Mouse (Mus musculus) hindbrain, embryonic 15.5 days (tissue): ENCODE measurements around the gene Osbpl5. TPM values are rescaled to one million over a fixed set of nuclear protein-coding genes. Genes with fewer than 3 reads are reported as not detected.
"Not testable (repeated sequence)": the region's sequence is repeated elsewhere in the genome, so short reads cannot be mapped to it uniquely, and the experiment has no call there.

Experiments used
- ATAC-seq: fragments of 200-750 bp; cut with Nextera tagmentation; 2 replicates; pipeline ENCODE4 v1.8.0; 2017; ENCODE audit warnings: low read depth, moderate number of reproducible peaks, moderate TSS enrichment; ENCODE audit not compliant: low FRiP score
- H3K27ac ChIP-seq: fragments of 300-500 bp; sonication (generic); replicated peaks from 2 replicates; pipeline ENCODE4 v1.5.1; 2015; ENCODE audit warnings: mild to moderate bottlenecking, inconsistent platforms
- H3K27me3 ChIP-seq: fragments of 300-500 bp; sonication (generic); 2 replicates; pipeline ENCODE4 v1.6.1; 2015; ENCODE audit warnings: control low read depth, inconsistent platforms
- H3K36me3 ChIP-seq: fragments of 300-500 bp; sonication (generic); 2 replicates; pipeline ENCODE4 v1.6.1; 2015; ENCODE audit warnings: control low read depth, inconsistent platforms
- H3K4me1 ChIP-seq: fragments of 300-500 bp; sonication (generic); replicated peaks from 2 replicates; pipeline ENCODE4 v1.6.1; 2015; ENCODE audit warnings: control low read depth, inconsistent platforms
- H3K4me2 ChIP-seq: fragments of 300-500 bp; sonication (generic); 2 replicates; pipeline ENCODE4 v1.6.1; 2015; ENCODE audit warnings: moderate library complexity, mild to moderate bottlenecking, inconsistent platforms
- H3K4me3 ChIP-seq: fragments of 300-500 bp; sonication (generic); 2 replicates; pipeline ENCODE4 v1.5.1; 2015; ENCODE audit warnings: mild to moderate bottlenecking, inconsistent platforms
- H3K9ac ChIP-seq: fragments of 300-500 bp; sonication (generic); 2 replicates; pipeline ENCODE4 v1.6.1; 2015; ENCODE audit warnings: inconsistent platforms
- H3K9me3 ChIP-seq: fragments of 300-500 bp; sonication (generic); 2 replicates; pipeline ENCODE4 v1.6.1; 2016; ENCODE audit warnings: control low read depth, inconsistent platforms
- WGBS: fragments of 180-500 bp; shearing (Covaris S2); methylation state at CpG from one replicate; pipeline ENCODE4 v1.1.7; 2015; 5-methylcytosine and 5-hydroxymethylcytosine counted together
- polyA plus RNA-seq: library from polyadenylated mRNA; unstranded; fragments of >200 nt; fragmentation: Nextera tagmentation; extraction: Ambion mirVana; gene quantifications from 2 replicates; pipeline ENCODE4 v1.2.1, GENCODE M21; 2015

The Osbpl5 gene
- polyA plus RNA-seq, 1 experiment from 2014 or later: 39.9 TPM

DNA sequence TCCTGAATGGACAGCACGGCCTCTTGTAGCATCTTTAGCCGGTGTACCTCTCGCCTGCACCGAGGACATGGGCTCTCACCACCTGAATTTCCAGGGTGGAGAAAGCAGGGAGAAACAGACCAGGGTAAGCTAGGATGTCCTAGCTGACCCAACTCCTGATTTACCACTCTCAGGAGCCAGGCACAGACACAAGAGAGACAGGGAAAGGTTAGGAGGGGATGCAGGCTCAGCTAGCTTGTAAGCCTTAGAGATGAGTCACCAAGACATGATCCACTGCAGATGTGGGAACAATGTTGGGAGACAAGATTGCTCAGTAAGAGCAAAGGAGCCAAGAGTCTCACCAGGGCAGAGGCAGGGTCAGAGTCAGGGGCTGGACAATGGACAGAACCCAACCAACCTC lies 64.9 kb downstream of the Osbpl5 start:
- ATAC-seq: no peak
- Histone ChIP-seq H3K9me3 (no peaks in the 10 kb centered on the region), H3K4me1 (no peaks in the 10 kb centered on the region), H3K9ac (no peak overlapping the region), H3K4me3 (no peak overlapping the region), H3K4me2 (no peak overlapping the region), H3K27me3 (0 out of 2 replicates have a peak, but pooled peaks cover 3% of the 10 kb centered on the region), H3K36me3 (peaks cover 89% of the 10 kb centered on the region), H3K27ac (no peak overlapping the region)
- WGBS: 94% methylated on average over 4 of the region's 4 CpGs

DNA sequence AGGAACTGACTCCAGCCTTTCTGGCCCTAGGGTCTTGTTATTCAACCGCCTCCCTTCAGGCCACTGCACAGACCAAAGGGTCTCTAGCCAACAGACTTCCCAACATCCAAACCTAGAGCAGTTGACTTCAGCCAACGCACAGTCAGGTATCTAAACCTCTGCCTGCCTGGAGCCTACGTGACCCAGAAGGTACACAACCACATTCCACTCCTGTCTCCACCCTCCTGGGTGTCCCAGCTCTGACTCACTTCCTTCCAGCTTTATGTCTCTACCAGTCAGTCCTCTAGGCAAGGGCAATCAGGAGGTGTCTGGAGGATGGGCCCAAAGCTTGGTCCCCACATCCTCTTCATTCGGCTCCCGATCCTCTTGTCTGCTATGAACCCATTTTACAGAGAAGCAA lies 65.6 kb downstream of the Osbpl5 start:
- 91% methylated on average over 5 of the region's 5 CpGs for WGBS
- Histone ChIP-seq H3K4me1 (no peaks in the 10 kb centered on the region), H3K27me3 (0 out of 2 replicates have a peak, but pooled peaks cover 3% of the 10 kb centered on the region), H3K9me3 (no peaks in the 10 kb centered on the region), H3K27ac (no peak overlapping the region), H3K9ac (no peak overlapping the region), H3K36me3 (peaks cover 83% of the 10 kb centered on the region), H3K4me3 (no peak overlapping the region), H3K4me2 (no peak overlapping the region)
- no peak for ATAC-seq

DNA sequence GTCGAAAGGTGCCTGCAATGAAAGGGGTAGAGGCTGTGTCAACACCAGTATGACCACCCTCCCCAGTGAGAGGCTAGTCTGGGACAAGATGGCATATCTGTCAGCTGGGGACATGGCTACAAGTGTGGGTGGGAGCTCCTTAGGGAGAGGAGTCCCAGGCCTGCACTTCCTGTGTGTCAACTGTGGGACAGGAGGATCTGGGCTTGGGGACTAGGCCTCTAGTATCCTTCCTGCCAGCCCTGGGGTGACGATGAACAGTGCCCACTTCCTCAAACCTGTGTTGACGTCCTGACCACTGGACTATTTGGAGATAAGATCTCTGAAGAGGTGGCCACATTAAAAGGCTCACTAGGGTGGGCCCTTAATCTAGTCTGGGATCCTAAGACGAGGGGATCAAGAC lies 66.8 kb downstream of the Osbpl5 start:
- no peak overlapping the region for H3K27ac ChIP-seq
- WGBS: 92% methylated on average over 4 of the region's 4 CpGs
- H3K36me3 ChIP-seq: peaks cover 72% of the 10 kb centered on the region
- H3K27me3 ChIP-seq: 0 out of 2 replicates have a peak, but pooled peaks cover 3% of the 10 kb centered on the region
- H3K4me1 ChIP-seq: peaks cover 6% of the 10 kb centered on the region; the same call in 1 of the 2 replicates
- H3K9ac ChIP-seq: no peak overlapping the region
- no peak for ATAC-seq
- no peaks in the 10 kb centered on the region for H3K9me3 ChIP-seq
- no peak overlapping the region for H3K4me2 ChIP-seq
- no peak overlapping the region for H3K4me3 ChIP-seq

DNA sequence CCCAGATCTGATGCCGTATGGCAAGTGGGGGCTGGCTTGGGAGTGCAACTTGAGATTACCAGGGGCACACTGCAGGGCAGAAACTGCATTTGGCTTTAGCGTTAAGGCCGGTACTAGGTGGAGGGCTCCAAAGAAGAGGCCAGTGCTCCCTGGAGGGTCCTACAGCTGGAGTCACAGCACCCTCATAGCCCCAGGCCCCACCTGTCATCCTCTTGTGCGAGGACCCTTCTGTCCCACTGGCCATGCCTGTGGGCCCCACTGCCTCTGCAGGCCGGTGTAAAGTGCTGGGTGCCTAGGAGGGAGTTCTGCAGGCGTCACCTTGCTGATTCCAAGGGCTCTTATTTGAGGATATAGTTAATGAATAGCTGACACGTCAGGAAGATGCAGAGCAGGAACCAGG lies 67.3 kb downstream of the Osbpl5 start:
- no peak overlapping the region for H3K27ac ChIP-seq
- H3K36me3 ChIP-seq: peaks cover 67% of the 10 kb centered on the region
- H3K4me1 ChIP-seq: peaks cover 6% of the 10 kb centered on the region; the same call in 1 of the 2 replicates
- H3K4me2 ChIP-seq: no peak overlapping the region
- 0 out of 2 replicates have a peak, but pooled peaks cover 3% of the 10 kb centered on the region for H3K27me3 ChIP-seq
- no peak overlapping the region for H3K4me3 ChIP-seq
- no peak for ATAC-seq
- no peak overlapping the region for H3K9ac ChIP-seq
- no peaks in the 10 kb centered on the region for H3K9me3 ChIP-seq
- 78% methylated on average over 7 of the region's 7 CpGs for WGBS

DNA sequence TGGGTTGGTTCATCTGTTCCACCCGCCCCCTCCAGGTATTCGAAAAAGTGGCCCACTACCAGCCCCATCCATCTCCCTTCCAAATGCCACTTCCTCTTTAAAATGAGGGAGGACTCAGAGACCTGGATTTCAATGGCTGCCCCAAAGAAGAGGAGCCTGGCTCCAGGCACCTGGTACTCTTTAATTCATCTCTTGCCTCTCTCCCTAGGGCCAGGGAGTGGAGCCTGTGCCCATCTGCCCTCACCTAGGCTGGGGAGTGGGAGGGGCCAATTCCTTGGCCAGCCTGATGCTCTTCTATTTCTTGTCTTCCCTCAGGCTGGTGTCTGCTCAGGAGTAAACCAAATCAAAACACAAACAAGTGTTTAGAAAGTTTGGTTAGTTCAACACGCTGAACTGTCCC lies 70.1 kb downstream of the Osbpl5 start:
- H3K4me1 ChIP-seq, H3K4me3 ChIP-seq, H3K27ac ChIP-seq, H3K9me3 ChIP-seq, H3K4me2 ChIP-seq, H3K9ac ChIP-seq, H3K27me3 ChIP-seq, ATAC-seq: not testable (repeated sequence)
- peaks cover 39% of the 10 kb centered on the region for H3K36me3 ChIP-seq
- WGBS: 92% methylated on average over 3 of the region's 3 CpGs

DNA sequence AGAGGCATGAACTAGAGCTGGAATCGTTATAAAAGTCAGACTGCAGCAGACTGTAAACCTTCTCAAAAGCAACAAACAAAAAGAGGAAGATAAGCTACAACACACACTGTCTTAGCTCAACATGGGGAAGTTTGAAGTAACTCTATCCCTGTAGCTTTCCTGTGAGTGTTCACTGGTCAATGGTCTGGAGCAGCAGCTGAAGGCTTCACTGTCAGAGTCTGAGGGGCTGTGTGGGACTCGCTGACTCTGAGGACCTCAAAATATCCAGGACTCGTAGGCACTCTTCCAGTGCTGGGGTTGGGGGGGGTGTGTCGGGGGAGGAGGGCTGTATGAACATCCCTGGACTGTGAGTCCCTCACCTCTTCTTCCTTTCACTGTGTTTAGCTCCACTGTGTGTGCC lies 70.6 kb downstream of the Osbpl5 start:
- peak; percentile 36; the same call in 1 of the 2 replicates for ATAC-seq
- 64% methylated on average over 4 of the region's 4 CpGs for WGBS
- not testable (repeated sequence) for H3K27me3 ChIP-seq, H3K4me2 ChIP-seq, H3K4me3 ChIP-seq, H3K4me1 ChIP-seq, H3K9me3 ChIP-seq, H3K9ac ChIP-seq, H3K27ac ChIP-seq
- peaks cover 34% of the 10 kb centered on the region for H3K36me3 ChIP-seq

DNA sequence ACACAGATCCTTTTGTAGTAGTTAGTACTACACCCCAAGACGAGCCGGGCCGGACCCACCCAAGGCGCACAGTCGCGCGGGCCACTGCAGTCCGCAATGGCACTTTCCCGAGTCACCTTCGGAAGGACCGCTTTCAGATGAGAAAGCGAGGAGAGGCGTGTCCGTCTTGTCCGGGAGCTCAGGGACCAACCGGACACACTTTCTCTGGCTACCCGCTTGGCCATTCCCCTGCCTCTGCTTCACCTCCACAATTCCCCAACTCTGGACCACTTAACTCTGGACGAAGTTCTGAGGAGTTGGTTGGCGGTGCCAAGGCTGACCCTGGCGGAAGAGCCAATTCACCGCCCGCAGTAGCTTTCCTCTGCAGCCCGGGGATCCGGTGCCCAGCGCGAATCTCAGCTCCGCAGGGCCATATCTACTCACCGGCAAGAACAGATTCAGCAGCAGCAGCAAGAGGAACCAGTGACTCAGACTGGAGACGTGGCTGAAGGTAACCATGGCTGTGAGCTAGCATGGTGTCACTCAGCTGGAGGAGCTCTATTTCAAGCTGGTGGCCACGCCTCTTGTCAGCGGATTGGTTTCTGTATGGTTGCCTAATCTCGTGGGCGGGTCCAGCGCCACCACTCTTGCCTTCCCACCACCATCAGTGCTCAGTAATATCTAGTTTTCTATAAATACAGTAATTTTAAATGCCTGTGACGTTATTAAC lies 71.3 kb downstream of the Osbpl5 start, which contains the start of gene Tnfrsf23:
Tnfrsf23 (minus strand) TSS at position 514 of the 709 bp plus-strand sequence.
- peak; percentile 82 for ATAC-seq
- H3K4me3 ChIP-seq: peak within 1 kb of the TSS; percentile 37

DNA sequence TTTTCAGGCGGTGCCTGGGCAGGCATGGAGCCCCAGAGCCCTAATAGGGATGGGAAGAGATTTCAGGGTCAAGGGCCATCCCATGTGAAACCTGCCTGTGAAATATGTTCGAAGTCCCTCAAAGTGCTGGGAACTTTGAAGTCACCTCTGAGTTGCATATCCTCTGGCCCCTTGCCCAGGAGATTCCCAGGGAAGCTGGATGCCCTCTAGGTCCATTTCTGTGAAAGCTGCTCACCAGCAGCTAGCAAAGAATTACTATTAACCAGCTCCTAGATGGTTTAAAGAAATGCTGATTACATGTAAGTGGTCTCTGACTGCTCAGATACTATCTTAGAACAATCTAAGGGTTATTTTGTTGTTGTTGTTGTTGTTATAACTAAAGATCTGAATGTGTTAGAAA lies 72.2 kb downstream of the Osbpl5 start:
- not testable (repeated sequence) for H3K4me1 ChIP-seq, H3K27ac ChIP-seq, H3K9me3 ChIP-seq, H3K4me3 ChIP-seq, H3K4me2 ChIP-seq, ATAC-seq, H3K9ac ChIP-seq, H3K27me3 ChIP-seq
- H3K36me3 ChIP-seq: peaks cover 20% of the 10 kb centered on the region
- 87% methylated on average over 2 of the region's 2 CpGs for WGBS

More for the DNA sequence above, 71.3 kb downstream of the Osbpl5 start, which contains the start of gene Tnfrsf23:
- 4% methylated on average over 35 of the region's 35 CpGs for WGBS
- Histone ChIP-seq H3K27me3 (0 out of 2 replicates have a peak, but pooled peaks cover 3% of the 10 kb centered on the region), H3K9me3 (no peaks in the 10 kb centered on the region), H3K9ac (no peak within 1 kb of the TSS), H3K27ac (no peak within 1 kb of the TSS), H3K4me1 (peaks cover 6% of the 10 kb centered on the region; the same call in 1 of the 2 replicates), H3K4me2 (peak within 1 kb of the TSS; percentile 60), H3K36me3 (peaks cover 29% of the 10 kb centered on the region)

DNA sequence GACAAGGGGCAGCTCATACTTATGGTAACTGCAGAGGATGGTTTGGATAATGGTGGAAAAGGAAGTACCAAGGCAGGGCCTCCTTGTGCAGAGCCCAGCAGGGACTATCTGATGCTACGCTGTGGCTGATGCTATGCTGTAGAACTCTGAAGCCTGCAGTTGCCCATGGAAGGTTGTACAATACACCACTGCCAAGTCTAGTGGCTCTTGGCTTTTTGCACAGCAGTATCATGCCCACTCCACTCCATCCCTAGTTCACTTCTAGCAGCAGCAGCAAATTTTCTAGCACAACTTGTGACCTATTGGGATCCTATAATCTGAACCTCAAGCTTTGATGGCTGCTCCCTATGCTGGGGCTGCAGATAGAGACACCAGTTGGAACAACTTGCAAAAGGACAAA lies 75.2 kb downstream of the Osbpl5 start:
- Histone ChIP-seq H3K27ac (no peak overlapping the region), H3K36me3 (no peaks in the 10 kb centered on the region), H3K9me3 (no peaks in the 10 kb centered on the region), H3K4me3 (no peak overlapping the region), H3K4me1 (peaks cover 6% of the 10 kb centered on the region; the same call in 1 of the 2 replicates), H3K4me2 (no peak overlapping the region), H3K9ac (no peak overlapping the region), H3K27me3 (no peaks in the 10 kb centered on the region)
- ATAC-seq: no peak
- 95% methylated on average over 1 of the region's 1 CpGs for WGBS

DNA sequence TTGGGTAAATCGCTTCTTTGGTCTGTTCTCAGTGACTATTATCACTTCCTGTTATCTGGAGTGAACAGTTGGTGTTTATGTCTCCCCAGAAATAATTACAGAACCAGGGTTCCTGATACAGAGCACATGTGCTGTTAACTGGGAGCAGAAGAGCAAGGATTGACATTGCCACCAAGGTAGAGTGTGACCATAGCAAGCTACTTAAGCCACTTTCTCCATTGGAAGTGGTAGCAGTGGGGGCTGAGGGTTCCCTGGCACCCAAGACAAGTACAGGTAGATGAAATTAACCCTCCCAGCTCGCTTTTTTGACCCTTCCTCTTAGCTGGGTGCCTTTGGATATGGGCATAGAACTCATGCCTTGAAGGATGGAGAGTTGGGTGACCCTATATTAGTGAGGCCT lies 75.9 kb downstream of the Osbpl5 start:
- H3K9ac ChIP-seq, H3K4me2 ChIP-seq, H3K9me3 ChIP-seq, H3K27me3 ChIP-seq, H3K4me1 ChIP-seq, H3K36me3 ChIP-seq, H3K27ac ChIP-seq, H3K4me3 ChIP-seq, ATAC-seq: not testable (repeated sequence)
- 64% methylated on average over 2 of the region's 2 CpGs for WGBS

DNA sequence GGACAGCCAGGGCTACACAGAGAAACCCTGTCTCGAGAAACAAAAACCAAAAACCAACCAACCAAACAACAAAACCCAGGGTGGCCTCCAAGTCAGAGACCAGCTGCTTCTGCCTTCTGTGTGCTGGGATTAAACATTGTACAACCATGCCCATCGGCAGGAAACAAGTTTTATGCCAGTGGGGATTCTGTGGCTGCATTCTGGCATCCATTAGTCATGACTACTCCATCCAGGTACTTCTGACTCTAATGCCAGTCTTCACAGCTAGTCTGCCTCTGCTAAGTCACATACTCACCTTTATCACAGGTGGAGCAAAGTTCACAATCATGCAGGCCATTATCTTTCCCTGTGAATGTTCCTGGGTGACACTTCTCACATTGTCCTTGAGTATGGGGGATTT lies 77.1 kb downstream of the Osbpl5 start:
- 81% methylated on average over 2 of the region's 2 CpGs for WGBS
- H3K4me3 ChIP-seq, H3K27me3 ChIP-seq, H3K27ac ChIP-seq, H3K9me3 ChIP-seq, H3K36me3 ChIP-seq, ATAC-seq, H3K4me2 ChIP-seq, H3K9ac ChIP-seq, H3K4me1 ChIP-seq: not testable (repeated sequence)

DNA sequence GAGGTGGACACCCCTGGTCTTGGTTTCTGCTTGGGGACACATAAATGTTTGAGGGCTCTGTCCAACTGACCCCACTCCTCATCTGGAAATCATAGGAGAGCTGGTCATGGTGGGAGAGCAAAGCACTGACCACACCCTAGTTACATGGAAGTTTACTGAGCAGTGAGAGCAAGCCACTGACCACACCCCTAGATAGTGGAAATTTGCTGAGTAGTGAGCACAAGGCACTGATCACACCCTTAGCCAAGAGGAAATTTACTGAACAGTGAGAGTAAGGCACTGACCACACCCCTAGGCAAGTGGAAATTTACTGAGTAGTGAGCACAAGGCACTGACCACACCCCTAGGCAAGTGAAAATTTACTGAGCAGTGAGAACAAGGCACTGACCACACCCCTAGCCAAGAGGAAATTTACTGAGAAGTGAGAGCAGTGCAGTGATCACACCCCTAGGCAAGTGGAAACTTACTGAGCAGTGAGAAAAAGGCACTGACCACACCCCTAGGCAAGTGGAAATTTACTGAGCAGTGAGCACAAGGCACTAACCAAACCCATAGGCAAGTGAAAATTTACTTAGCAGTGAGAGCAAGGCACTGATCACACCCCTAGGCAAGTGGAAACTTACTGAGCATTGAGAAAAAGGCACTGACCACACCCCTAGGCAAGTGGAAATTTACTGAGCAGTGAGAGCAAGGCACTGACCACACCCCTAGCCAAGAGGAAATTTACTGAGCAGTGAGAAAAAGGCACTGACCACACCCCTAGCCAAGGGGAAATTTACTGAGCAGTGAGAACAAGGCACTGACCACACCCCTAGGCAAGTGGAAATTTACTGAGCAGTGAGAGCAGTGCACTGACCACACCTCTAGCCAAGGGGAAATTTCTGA lies 90.1 kb downstream of the Osbpl5 start:
- no peaks in the 10 kb centered on the region for H3K4me1 ChIP-seq
- H3K27ac ChIP-seq: no peak overlapping the region
- no peaks in the 10 kb centered on the region for H3K27me3 ChIP-seq
- ATAC-seq: no peak
- H3K4me3 ChIP-seq: no peak overlapping the region
- no peak overlapping the region for H3K9ac ChIP-seq
- H3K9me3 ChIP-seq: no peaks in the 10 kb centered on the region
- H3K4me2 ChIP-seq: no peak overlapping the region
- no peaks in the 10 kb centered on the region for H3K36me3 ChIP-seq
